Mouse (Mus musculus): ENCODE measurements around the gene Ksr2.

DNA sequence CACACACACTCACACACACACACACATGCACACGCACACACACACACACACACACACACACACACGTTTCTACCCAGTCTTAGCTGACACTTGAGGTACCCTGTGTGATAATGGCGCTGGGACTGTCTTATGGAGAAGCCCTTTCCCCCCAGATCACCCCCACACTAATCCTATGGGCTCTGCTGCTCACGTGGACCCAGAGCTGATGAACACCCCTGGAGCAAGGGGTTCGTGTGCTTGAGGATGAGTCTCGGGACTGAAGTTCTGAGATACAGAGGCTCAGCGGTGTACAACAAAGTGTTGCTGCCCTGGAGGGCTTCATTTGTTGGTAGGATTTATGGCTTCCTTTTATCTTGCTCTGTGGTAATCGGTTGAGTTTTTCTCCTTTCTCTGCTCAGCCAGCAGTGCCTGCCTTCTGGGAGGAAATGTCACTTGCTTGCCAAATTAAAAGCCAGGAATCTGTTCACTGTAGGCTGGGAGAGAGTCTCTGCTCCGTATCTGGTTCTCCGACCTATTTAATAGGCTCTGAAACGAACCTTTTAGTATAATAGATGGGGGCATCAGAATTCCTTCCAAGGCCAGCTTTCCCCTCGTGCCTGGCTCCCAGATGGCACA, 152.4 kb downstream of the Ksr2 start:
- TF ChIP-seq POLR2A (IDR thresholded peaks at IDR 0.05; ENCODE audit: low read depth, low read length) (no peak), CTCF (IDR thresholded peaks at IDR 0.05; ENCODE audit: extremely low read depth, insufficient read length, insufficient replicate concordance, low read depth, low read length) (no peak)

Measured in small intestine, adult 2 months (tissue).